Mouse (Mus musculus) CH12.LX (cell line): Measurements from ENCODE around the gene Noa1.

Experiments
- BHLHE40 ChIP-seq: IDR thresholded peaks from 2 replicates; pipeline ENCODE4 v1.6.1; 2011; ENCODE audit warnings: mild to moderate bottlenecking, low read depth, low read length, improper control_type of control experiment
- CTCF ChIP-seq, 2 experiments: IDR thresholded peaks in 1 of 2; conservative IDR thresholded peaks in 1 of 2; 2 replicates each; pipeline ENCODE4 v1.5.1; 2011 to 2012; ENCODE audit warnings: low read depth in 2 of 2, low read length in 2 of 2, improper control_type of control experiment in 1 of 2, inconsistent platforms in 1 of 2, mild to moderate bottlenecking in 1 of 2, moderate library complexity in 1 of 2
- E2F4 ChIP-seq: IDR thresholded peaks from 2 replicates; pipeline ENCODE4 v1.6.1; 2011; ENCODE audit warnings: low read depth, low read length, improper control_type of control experiment; ENCODE audit not compliant: insufficient replicate concordance
- EP300 ChIP-seq: IDR thresholded peaks from 2 replicates; pipeline ENCODE4 v1.6.1; 2011; ENCODE audit warnings: low read length, improper control_type of control experiment
- ETS1 ChIP-seq: conservative IDR thresholded peaks from 2 replicates; pipeline ENCODE4 v1.6.1; 2012; ENCODE audit warnings: low read depth, mild to moderate bottlenecking, inconsistent platforms, low read length, improper control_type of control experiment, moderate library complexity
- GABPA ChIP-seq: IDR thresholded peaks from 2 replicates; pipeline ENCODE4 v1.6.1; 2012; ENCODE audit warnings: low read depth, low read length, improper control_type of control experiment, inconsistent platforms; ENCODE audit not compliant: insufficient replicate concordance
- HCFC1 ChIP-seq: IDR thresholded peaks from 2 replicates; pipeline ENCODE4 v1.6.1; 2012; ENCODE audit warnings: low read depth, mild to moderate bottlenecking, inconsistent platforms, low read length, improper control_type of control experiment
- MAX ChIP-seq: IDR thresholded peaks from 2 replicates; pipeline ENCODE4 v1.6.1; 2011; ENCODE audit warnings: low read length, improper control_type of control experiment
- MAZ ChIP-seq: IDR thresholded peaks from 2 replicates; pipeline ENCODE4 v1.6.1; 2012; ENCODE audit warnings: low read depth, mild to moderate bottlenecking, inconsistent platforms, low read length, improper control_type of control experiment, moderate library complexity
- POLR2A ChIP-seq: IDR thresholded peaks from 2 replicates; pipeline ENCODE4 v1.6.1; 2011; ENCODE audit warnings: low read depth, mild to moderate bottlenecking, improper control_type of control experiment, low read length
- RAD21 ChIP-seq: IDR thresholded peaks from 2 replicates; pipeline ENCODE4 v1.6.1; 2011; ENCODE audit warnings: low read depth, mild to moderate bottlenecking, low read length, improper control_type of control experiment, moderate library complexity
- TCF12 ChIP-seq: IDR thresholded peaks from 2 replicates; pipeline ENCODE4 v1.6.1; 2014; ENCODE audit warnings: low read depth, mild to moderate bottlenecking, inconsistent platforms, low read length, improper control_type of control experiment
- ZKSCAN1 ChIP-seq: IDR thresholded peaks from 2 replicates; pipeline ENCODE4 v1.6.1; 2012; ENCODE audit warnings: low read depth, inconsistent platforms, low read length, improper control_type of control experiment, borderline replicate concordance

GRCm38 (mm10) chr5:77265671-77266065 is 44.2 kb downstream of the Noa1 start:
- TF ChIP-seq EP300 (no peak), RAD21 (no peak), ZKSCAN1 (no peak), CTCF (conservative IDR thresholded peaks at IDR 0.05 in 1 of 2, IDR thresholded peaks at IDR 0.05 in 1 of 2; ENCODE audit: low read depth in 2 of 2, low read length in 2 of 2) (0 out of 4 replicates have a peak, but pooled peaks of 1 of the 2 experiments have one; percentile 22), E2F4 (no peak), ETS1 (no peak), MAZ (0 out of 2 replicates have a peak, but pooled peaks have one; percentile 23), POLR2A (no peak), TCF12 (0 out of 2 replicates have a peak, but pooled peaks have one; percentile 35), GABPA (no peak), BHLHE40 (no peak), HCFC1 (peak; percentile 22; the same call in 1 of the 2 replicates), MAX (no peak)
